Mouse (Mus musculus): ENCODE results near the gene Kynu.

DNA sequence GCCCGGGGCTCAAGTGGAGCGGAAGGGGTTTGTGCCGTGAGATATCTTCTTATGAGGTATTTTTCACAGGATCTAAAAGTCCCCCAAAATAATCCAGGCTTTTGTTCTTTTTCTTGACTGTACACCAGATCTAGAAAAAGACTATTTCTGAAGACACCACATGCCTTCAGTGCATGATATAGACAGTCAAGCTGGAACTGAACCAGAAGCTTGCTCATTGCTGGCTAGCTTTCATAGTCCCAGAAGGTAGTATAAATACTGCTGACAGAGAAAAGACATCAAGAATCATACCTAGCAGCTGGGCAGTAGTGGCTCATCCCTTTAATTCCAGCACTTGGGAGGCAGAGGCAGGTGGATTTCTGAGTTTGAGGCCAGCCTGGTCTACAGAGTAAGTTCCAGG is 48.9 kb upstream of the Kynu start:
- TF ChIP-seq CTCF (IDR thresholded peaks at IDR 0.05; ENCODE audit: borderline replicate concordance, extremely low read depth, insufficient read depth, insufficient read length) (no peak), POLR2A (IDR thresholded peaks at IDR 0.05; ENCODE audit: borderline replicate concordance, extremely low read depth, insufficient read depth, insufficient read length, poor library complexity, severe bottlenecking) (no peak)

Data from brain, embryonic 14.5 days (tissue).